Mouse (Mus musculus) heart, embryonic 11.5 days (tissue): ENCODE data around the gene Dlg5. TPM values are rescaled to one million over a fixed set of nuclear protein-coding genes. Genes with fewer than 3 reads are reported as not detected.

Experiments
- ATAC-seq: fragments of 200-750 bp; cut with Nextera tagmentation; replicated peaks from 2 replicates; pipeline ENCODE4 v1.8.0; 2017; ENCODE audit warnings: moderate library complexity; ENCODE audit not compliant: insufficient number of reproducible peaks, low FRiP score, low TSS enrichment
- H3K27ac ChIP-seq: fragments of 300-500 bp; sonication (generic); 2 replicates; pipeline ENCODE4 v1.5.1; 2014; ENCODE audit warnings: mild to moderate bottlenecking, low read depth, low read length
- H3K27me3 ChIP-seq: fragments of 300-500 bp; sonication (generic); 2 replicates; pipeline ENCODE4 v1.6.1; 2014; ENCODE audit warnings: mild to moderate bottlenecking, low read length, mixed read lengths; ENCODE audit not compliant: control insufficient read depth, insufficient read depth
- H3K36me3 ChIP-seq: fragments of 300-500 bp; sonication (generic); 2 replicates; pipeline ENCODE4 v1.6.1; 2014; ENCODE audit warnings: mild to moderate bottlenecking, low read length, moderate library complexity, mixed read lengths; ENCODE audit not compliant: control insufficient read depth, insufficient read depth
- H3K4me1 ChIP-seq: fragments of 300-500 bp; sonication (generic); 2 replicates; pipeline ENCODE4 v1.6.1; 2014; ENCODE audit warnings: low read length; ENCODE audit not compliant: control insufficient read depth, insufficient read depth
- H3K4me2 ChIP-seq: fragments of 300-500 bp; sonication (generic); 2 replicates; pipeline ENCODE4 v1.6.1; 2014; ENCODE audit warnings: mild to moderate bottlenecking, moderate library complexity
- H3K4me3 ChIP-seq: fragments of 300-500 bp; sonication (generic); 2 replicates; pipeline ENCODE4 v1.5.1; 2014; ENCODE audit warnings: low read depth, low read length
- H3K9ac ChIP-seq: fragments of 300-500 bp; sonication (generic); 2 replicates; pipeline ENCODE4 v1.6.1; 2014; ENCODE audit warnings: mild to moderate bottlenecking, low read depth, low read length, moderate library complexity
- H3K9me3 ChIP-seq: fragments of 300-500 bp; sonication (generic); replicated peaks from 2 replicates; pipeline ENCODE4 v1.6.1; 2016; ENCODE audit warnings: low read length; ENCODE audit not compliant: control insufficient read depth
- WGBS: fragments of 180-500 bp; shearing (Covaris S2); extraction: QIAGEN DNeasy Blood & Tissue Kit; methylation state at CpG from one replicate; pipeline ENCODE4 v1.1.7; 2014; ENCODE audit not compliant: insufficient replicate concordance; 5-methylcytosine and 5-hydroxymethylcytosine counted together
- polyA plus RNA-seq: library from polyadenylated mRNA; unstranded; fragments of >200 nt; fragmentation: Nextera tagmentation; extraction: Ambion mirVana; gene quantifications from 2 replicates; pipeline ENCODE4 v1.2.1, GENCODE M21; 2014

Gene Dlg5
- polyA plus RNA-seq, 1 experiment from 2014 or later = 16.3 TPM

GRCm38 (mm10) chr14:24244330-24245176, 1.2 kb downstream of the Dlg5 start:
- Histone ChIP-seq H3K27me3 (no peaks in the 10 kb centered on the region), H3K9me3 (no peaks in the 10 kb centered on the region), H3K4me3 (peak overlapping the region; percentile 78), H3K36me3 (peaks cover 3% of the 10 kb centered on the region; the same call in 1 of the 2 replicates), H3K4me2 (peak overlapping the region; percentile 75), H3K4me1 (peaks cover 4% of the 10 kb centered on the region), H3K27ac (peak overlapping the region; percentile 95), H3K9ac (peak overlapping the region; percentile 92)
- ATAC-seq = no peak; the same call in 1 of the 2 replicates
- WGBS = under 1% methylated on average over 40 of the region's 40 CpGs

GRCm38 (mm10) chr14:24242016-24242415, 3.7 kb downstream of the Dlg5 start:
- Histone ChIP-seq H3K9me3 (no peaks in the 10 kb centered on the region), H3K4me3 (no peak overlapping the region), H3K9ac (no peak overlapping the region), H3K36me3 (peaks cover 3% of the 10 kb centered on the region; the same call in 1 of the 2 replicates), H3K4me2 (no peak overlapping the region), H3K4me1 (peaks cover 16% of the 10 kb centered on the region), H3K27me3 (no peaks in the 10 kb centered on the region), H3K27ac (no peak overlapping the region)
- no peak for ATAC-seq
- WGBS = 90% methylated on average over 2 of the region's 2 CpGs

GRCm38 (mm10) chr14:24240831-24241230, 4.9 kb downstream of the Dlg5 start:
- H3K9ac ChIP-seq = no peak overlapping the region
- no peak overlapping the region for H3K27ac ChIP-seq
- H3K4me1 ChIP-seq = peaks cover 19% of the 10 kb centered on the region
- 73% methylated on average over 6 of the region's 6 CpGs for WGBS
- no peak overlapping the region for H3K4me3 ChIP-seq
- ATAC-seq = no peak
- H3K27me3 ChIP-seq = no peaks in the 10 kb centered on the region
- peaks cover 3% of the 10 kb centered on the region; the same call in 1 of the 2 replicates for H3K36me3 ChIP-seq
- no peaks in the 10 kb centered on the region for H3K9me3 ChIP-seq
- H3K4me2 ChIP-seq = no peak overlapping the region

GRCm38 (mm10) chr14:24239651-24240050, 6.1 kb downstream of the Dlg5 start:
- no peak overlapping the region for H3K4me3 ChIP-seq
- H3K9ac ChIP-seq = no peak overlapping the region
- H3K4me1 ChIP-seq = peaks cover 22% of the 10 kb centered on the region
- no peak overlapping the region for H3K4me2 ChIP-seq
- H3K27ac ChIP-seq = no peak overlapping the region
- 81% methylated on average over 11 of the region's 11 CpGs for WGBS
- ATAC-seq = no peak
- H3K36me3 ChIP-seq = peaks cover 3% of the 10 kb centered on the region; the same call in 1 of the 2 replicates
- no peaks in the 10 kb centered on the region for H3K27me3 ChIP-seq
- no peaks in the 10 kb centered on the region for H3K9me3 ChIP-seq

GRCm38 (mm10) chr14:24235954-24236353, 9.8 kb downstream of the Dlg5 start:
- peaks cover 32% of the 10 kb centered on the region for H3K4me1 ChIP-seq
- H3K27ac ChIP-seq = no peak overlapping the region
- no peak overlapping the region for H3K4me2 ChIP-seq
- 80% methylated on average over 3 of the region's 3 CpGs for WGBS
- H3K9me3 ChIP-seq = no peaks in the 10 kb centered on the region
- H3K9ac ChIP-seq = no peak overlapping the region
- H3K4me3 ChIP-seq = no peak overlapping the region
- H3K36me3 ChIP-seq = no peaks in the 10 kb centered on the region
- no peak for ATAC-seq
- H3K27me3 ChIP-seq = no peaks in the 10 kb centered on the region

GRCm38 (mm10) chr14:24234411-24234810, 11.3 kb downstream of the Dlg5 start:
- no peaks in the 10 kb centered on the region for H3K9me3 ChIP-seq

DNA sequence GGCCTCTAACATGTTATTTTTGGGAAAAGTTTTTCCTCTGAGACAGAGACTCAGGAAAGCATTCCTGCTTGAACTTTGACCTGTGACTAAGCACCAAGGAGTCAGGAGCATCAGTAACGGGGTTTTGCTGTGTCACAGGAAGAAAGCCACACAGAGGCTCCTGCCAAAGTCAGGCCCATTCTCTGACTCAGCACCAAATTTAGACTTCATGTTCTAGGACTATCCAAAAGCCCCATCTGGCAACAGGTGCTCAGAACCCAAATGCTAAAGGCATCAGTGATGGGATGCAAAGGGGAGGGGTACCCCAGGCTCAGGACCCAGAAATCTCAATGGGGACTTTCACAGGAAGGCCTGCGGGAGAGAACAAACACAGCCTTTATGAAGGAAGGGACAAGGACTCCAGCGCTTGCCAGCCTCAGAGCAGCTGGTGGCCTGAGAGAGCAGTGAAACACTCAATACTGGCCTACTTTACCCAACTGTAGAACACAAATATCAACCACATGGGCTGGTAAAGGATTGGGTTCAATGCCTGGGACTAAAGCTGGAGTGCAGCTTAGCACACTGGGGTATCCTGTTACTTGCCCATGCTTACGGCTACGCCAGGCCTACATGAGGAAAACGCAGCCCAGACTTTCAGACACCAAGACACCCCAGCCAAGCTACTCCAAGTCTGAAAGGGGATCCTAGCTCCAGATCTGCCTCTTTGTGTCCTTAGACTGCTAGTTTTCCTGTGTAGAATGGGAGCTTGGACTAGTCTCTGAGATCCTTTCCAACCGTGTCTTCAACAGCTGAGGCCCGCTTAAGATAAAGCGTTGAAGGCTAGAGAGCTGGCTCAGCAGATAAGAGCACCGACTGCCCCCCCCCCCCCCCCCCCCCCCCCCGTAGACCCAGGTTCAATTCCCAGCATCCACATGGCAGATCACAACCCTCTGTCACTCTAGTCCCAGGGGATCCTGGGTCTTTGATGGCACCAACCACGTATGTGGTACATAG, 12.8 kb downstream of the Dlg5 start:
- H3K9ac ChIP-seq = 0 out of 2 replicates have a peak overlapping the region, but pooled peaks have one; percentile 43
- ATAC-seq = peak; percentile 54; the same call in 1 of the 2 replicates
- WGBS = 37% methylated on average over 12 of the region's 12 CpGs
- peaks cover 38% of the 10 kb centered on the region for H3K4me1 ChIP-seq
- H3K9me3 ChIP-seq = no peaks in the 10 kb centered on the region
- H3K36me3 ChIP-seq = no peaks in the 10 kb centered on the region
- no peak overlapping the region for H3K4me3 ChIP-seq
- H3K27me3 ChIP-seq = no peaks in the 10 kb centered on the region
- H3K4me2 ChIP-seq = no peak overlapping the region
- H3K27ac ChIP-seq = peak overlapping the region; percentile 82

More at GRCm38 (mm10) chr14:24234411-24234810, 11.3 kb downstream of the Dlg5 start:
- no peak overlapping the region for H3K4me3 ChIP-seq
- no peak for ATAC-seq
- no peak overlapping the region for H3K27ac ChIP-seq
- WGBS = 66% methylated on average over 2 of the region's 2 CpGs
- H3K36me3 ChIP-seq = no peaks in the 10 kb centered on the region
- H3K9ac ChIP-seq = no peak overlapping the region
- peaks cover 36% of the 10 kb centered on the region for H3K4me1 ChIP-seq
- H3K27me3 ChIP-seq = no peaks in the 10 kb centered on the region
- H3K4me2 ChIP-seq = no peak overlapping the region

- Histone ChIP-seq H3K9ac (no peak overlapping the region), H3K4me3 (no peak overlapping the region), H3K4me1 (peaks cover 34% of the 10 kb centered on the region), H3K36me3 (no peaks in the 10 kb centered on the region), H3K27ac (no peak overlapping the region), H3K27me3 (no peaks in the 10 kb centered on the region), H3K4me2 (no peak overlapping the region), H3K9me3 (no peaks in the 10 kb centered on the region)
- 54% methylated on average over 6 of the region's 6 CpGs for WGBS
- ATAC-seq = 0 out of 2 replicates have a peak, but pooled peaks have one; percentile 47
Measured at GRCm38 (mm10) chr14:24228549-24228948, 17.2 kb downstream of the Dlg5 start.
